Mouse (Mus musculus) CH12.LX (cell line): ENCODE results near the gene Eef1akmt1. TPM values are rescaled to one million over a fixed set of nuclear protein-coding genes. Genes with fewer than 3 reads are reported as not detected.

Experiments used
- DNase-seq: peaks from one replicate; pipeline ENCODE4 v3.0.0-alpha.2; 2013; ENCODE audit errors: extremely low read depth
- H3K27ac ChIP-seq: 2 replicates; pipeline ENCODE4 v1.5.1; 2012; ENCODE audit warnings: low read depth, mild to moderate bottlenecking, control low read depth, moderate library complexity; ENCODE audit not compliant: insufficient read depth
- H3K27me3 ChIP-seq: replicated peaks from 2 replicates; pipeline ENCODE3; 2012; ENCODE audit warnings: inconsistent platforms
- H3K36me3 ChIP-seq, 2 experiments: replicated peaks in 1 of 2; 2 replicates each; pipeline versions ENCODE3 to v1.6.1; 2012; ENCODE audit warnings: inconsistent platforms in 1 of 2, low read length in 1 of 2, mild to moderate bottlenecking in 1 of 2, mixed read lengths in 1 of 2, moderate library complexity in 1 of 2; ENCODE audit not compliant: control insufficient read depth in 1 of 2, insufficient read depth in 1 of 2
- H3K4me1 ChIP-seq, 2 experiments: 2 replicates each; pipeline ENCODE4 v1.6.1; 2012; ENCODE audit warnings: inconsistent platforms in 1 of 2, moderate library complexity in 1 of 2; ENCODE audit not compliant: insufficient read depth in 2 of 2, control insufficient read depth in 1 of 2
- H3K4me2 ChIP-seq: 2 replicates; pipeline ENCODE4 v1.6.1; 2012; ENCODE audit warnings: low read depth, mild to moderate bottlenecking, control low read depth; ENCODE audit not compliant: poor library complexity, insufficient read depth, severe bottlenecking
- H3K4me3 ChIP-seq, 3 experiments: fragments of 150-350 bp in 1 of 3; sonication (generic) in 1 of 3; replicated peaks in 1 of 3; 2 replicates each; pipeline versions ENCODE3 to v1.5.1; 2011 to 2012; ENCODE audit warnings: low read depth in 2 of 3, low read length in 2 of 3, mild to moderate bottlenecking in 2 of 3, moderate library complexity in 2 of 3, control low read depth in 1 of 3, improper control_type of control experiment in 1 of 3, inconsistent platforms in 1 of 3, mixed read lengths in 1 of 3; ENCODE audit not compliant: poor library complexity in 1 of 3
- H3K79me2 ChIP-seq: replicated peaks from 2 replicates; pipeline ENCODE4 v1.6.1; 2012; ENCODE audit warnings: mild to moderate bottlenecking, moderate library complexity; ENCODE audit not compliant: control insufficient read depth, poor library complexity, insufficient read depth, severe bottlenecking; ENCODE audit errors: extremely low read depth
- H3K9ac ChIP-seq: 2 replicates; pipeline ENCODE4 v1.6.1; 2012; ENCODE audit warnings: low read depth, mild to moderate bottlenecking, control low read depth, moderate library complexity; ENCODE audit not compliant: insufficient read depth
- H3K9me3 ChIP-seq: replicated peaks from 2 replicates; pipeline ENCODE3; 2012; ENCODE audit warnings: low read length, inconsistent platforms, mixed read lengths
- CHD2 ChIP-seq: IDR thresholded peaks from 2 replicates; pipeline ENCODE4 v1.6.1; 2011; ENCODE audit warnings: low read length, improper control_type of control experiment
- CTCF ChIP-seq, 2 experiments: IDR thresholded peaks in 1 of 2; conservative IDR thresholded peaks in 1 of 2; 2 replicates each; pipeline ENCODE4 v1.5.1; 2011 to 2012; ENCODE audit warnings: low read depth in 2 of 2, low read length in 2 of 2, improper control_type of control experiment in 1 of 2, inconsistent platforms in 1 of 2, mild to moderate bottlenecking in 1 of 2, moderate library complexity in 1 of 2
- E2F4 ChIP-seq: IDR thresholded peaks from 2 replicates; pipeline ENCODE4 v1.6.1; 2011; ENCODE audit warnings: low read depth, low read length, improper control_type of control experiment; ENCODE audit not compliant: insufficient replicate concordance
- ELF1 ChIP-seq: IDR thresholded peaks from 2 replicates; pipeline ENCODE4 v1.6.1; 2014; ENCODE audit warnings: low read depth, mild to moderate bottlenecking, inconsistent platforms, low read length, improper control_type of control experiment
- ETS1 ChIP-seq: conservative IDR thresholded peaks from 2 replicates; pipeline ENCODE4 v1.6.1; 2012; ENCODE audit warnings: low read depth, mild to moderate bottlenecking, inconsistent platforms, low read length, improper control_type of control experiment, moderate library complexity
- HCFC1 ChIP-seq: IDR thresholded peaks from 2 replicates; pipeline ENCODE4 v1.6.1; 2012; ENCODE audit warnings: low read depth, mild to moderate bottlenecking, inconsistent platforms, low read length, improper control_type of control experiment
- JUN ChIP-seq: IDR thresholded peaks from 2 replicates; pipeline ENCODE4 v1.6.1; 2011; ENCODE audit warnings: low read depth, mild to moderate bottlenecking, low read length, improper control_type of control experiment, moderate library complexity; ENCODE audit not compliant: insufficient read depth
- JUND ChIP-seq: conservative IDR thresholded peaks from 2 replicates; pipeline ENCODE4 v1.6.1; 2011; ENCODE audit warnings: low read depth, low read length, improper control_type of control experiment
- KAT2A ChIP-seq: IDR thresholded peaks from 2 replicates; pipeline ENCODE4 v1.6.1; 2012; ENCODE audit warnings: low read length, improper control_type of control experiment, inconsistent platforms; ENCODE audit not compliant: insufficient replicate concordance
- MXI1 ChIP-seq: IDR thresholded peaks from 2 replicates; pipeline ENCODE4 v1.6.1; 2011; ENCODE audit warnings: mild to moderate bottlenecking, low read depth, low read length, improper control_type of control experiment
- MYC ChIP-seq: IDR thresholded peaks from 2 replicates; pipeline ENCODE4 v1.6.1; 2011; ENCODE audit warnings: low read depth, mild to moderate bottlenecking, improper control_type of control experiment, low read length
- NELFE ChIP-seq: IDR thresholded peaks from 2 replicates; pipeline ENCODE4 v1.6.1; 2011; ENCODE audit warnings: low read depth, low read length, improper control_type of control experiment
- PAX5 ChIP-seq: IDR thresholded peaks from 2 replicates; pipeline ENCODE4 v1.6.1; 2012; ENCODE audit warnings: low read length, inconsistent platforms, mixed read lengths
- RAD21 ChIP-seq: IDR thresholded peaks from 2 replicates; pipeline ENCODE4 v1.6.1; 2011; ENCODE audit warnings: low read depth, mild to moderate bottlenecking, low read length, improper control_type of control experiment, moderate library complexity
- SIN3A ChIP-seq: IDR thresholded peaks from 2 replicates; pipeline ENCODE4 v1.6.1; 2012; ENCODE audit warnings: low read length, improper control_type of control experiment, inconsistent platforms
- SMC3 ChIP-seq: IDR thresholded peaks from 2 replicates; pipeline ENCODE4 v1.6.1; 2011; ENCODE audit warnings: low read depth, low read length, improper control_type of control experiment
- TCF12 ChIP-seq: IDR thresholded peaks from 2 replicates; pipeline ENCODE4 v1.6.1; 2014; ENCODE audit warnings: low read depth, mild to moderate bottlenecking, inconsistent platforms, low read length, improper control_type of control experiment
- UBTF ChIP-seq: IDR thresholded peaks from 2 replicates; pipeline ENCODE4 v1.6.1; 2012; ENCODE audit warnings: low read depth, mild to moderate bottlenecking, inconsistent platforms, low read length, improper control_type of control experiment, moderate library complexity
- USF1 ChIP-seq: IDR thresholded peaks from 2 replicates; pipeline ENCODE4 v1.6.1; 2014; ENCODE audit warnings: low read depth, mild to moderate bottlenecking, inconsistent platforms, low read length, improper control_type of control experiment
- USF2 ChIP-seq: conservative IDR thresholded peaks from 2 replicates; pipeline ENCODE4 v1.6.1; 2011; ENCODE audit warnings: low read depth, low read length, improper control_type of control experiment
- ZMIZ1 ChIP-seq: IDR thresholded peaks from 2 replicates; pipeline ENCODE4 v1.6.1; 2012; ENCODE audit warnings: low read depth, mild to moderate bottlenecking, inconsistent platforms, low read length, improper control_type of control experiment
- ZNF384 ChIP-seq: IDR thresholded peaks from 2 replicates; pipeline ENCODE4 v1.6.1; 2012; ENCODE audit warnings: low read depth, low read length, improper control_type of control experiment, inconsistent platforms
- dilution Hi-C: fragments of 300-500 bp; cut with MboI; formaldehyde crosslinking; loops from 2 replicates; pipeline ENCODE4 v1.14.3; 2020; ENCODE audit warnings: low sequenced_read_pairs; ENCODE audit not compliant: extremely low pct_unique_long_range_greater_than_20kb, extremely low pct_ligation_motif_present
- in situ Hi-C: fragments of 300-500 bp; cut with MboI; formaldehyde crosslinking; loops from 3 replicates; pipeline ENCODE4 v1.14.3; 2019; ENCODE audit warnings: low sequenced_read_pairs, low pct_ligation_motif_present, low pct_unique_long_range_greater_than_20kb, mixed read lengths
- polyA plus RNA-seq: library from polyadenylated mRNA; unstranded; fragments of >175 nt; gene quantifications from 2 replicates; pipeline ENCODE4 v1.2.1, GENCODE M21; 2012; ENCODE audit warnings: low read depth; ENCODE audit not compliant: insufficient read length
- total RNA-seq, 2 experiments: library from RNA; depleted of rRNA; stranded (reverse); fragments of 300-350 nt in 1 of 2; fragments of >200 nt in 1 of 2; gene quantifications; 2 replicates each; pipeline ENCODE4 v1.2.3; 2012 to 2014

Eef1akmt1 gene
- total and polyA plus RNA-seq, 3 experiments: 52.2 to 105 (median 74.5) TPM

DNA sequence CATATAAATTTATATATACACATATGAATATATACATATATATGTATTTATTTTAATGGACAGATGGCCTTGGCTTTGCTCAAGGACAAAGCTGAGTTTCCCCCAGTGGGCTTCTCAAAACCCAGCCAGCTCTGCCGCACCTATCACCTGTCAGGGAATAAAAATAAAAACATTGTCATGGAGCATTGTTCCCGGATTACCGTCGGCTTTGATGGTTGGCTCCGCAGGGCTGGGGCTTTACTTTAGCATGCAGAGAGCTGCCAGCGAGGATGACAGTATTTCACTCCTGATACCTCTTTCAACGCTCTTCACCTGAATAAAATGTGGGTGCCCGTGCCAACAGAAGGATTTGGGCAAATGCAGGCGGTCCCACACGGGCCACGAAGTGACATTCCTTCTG is 37.6 kb downstream of the Eef1akmt1 start:
- dilution Hi-C loops (no loop called here), in situ Hi-C loops (no loop called here)
- peaks cover 0 to 9% of the 10 kb centered on the region in 2 experiments; a peak in 2 of 4 replicates for H3K4me1 ChIP-seq

DNA sequence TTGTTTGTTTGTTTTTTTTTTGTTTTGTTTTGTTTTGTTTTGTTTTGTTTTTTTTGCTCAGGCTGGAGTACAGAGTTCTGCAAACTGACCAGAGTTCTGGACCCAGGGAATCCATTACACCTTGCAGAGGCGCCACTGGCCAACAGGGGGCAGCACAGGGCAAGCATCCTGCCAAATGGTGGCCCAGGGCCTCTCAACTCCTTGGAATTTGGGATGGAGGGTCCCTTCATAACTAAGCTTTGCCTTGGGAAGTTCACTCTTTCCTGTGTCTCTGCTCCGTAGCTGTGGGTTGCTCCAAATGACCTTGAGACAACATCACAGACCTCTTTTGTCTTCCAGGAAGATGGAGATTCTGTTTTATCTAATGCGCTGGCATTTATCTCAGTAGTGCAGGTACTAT is 38.2 kb downstream of the Eef1akmt1 start:
- TF ChIP-seq RAD21 (peak; percentile 66), CTCF (conservative IDR thresholded peaks at IDR 0.05 in 1 of 2, IDR thresholded peaks at IDR 0.05 in 1 of 2; ENCODE audit: low read depth in 2 of 2, low read length in 2 of 2) (peak; percentile 69 to 78), TCF12 (no peak), SMC3 (peak; percentile 58), JUND (no peak), KAT2A (no peak), PAX5 (no peak)
- Histone ChIP-seq H3K27ac (no peak overlapping the region), H3K4me1 (peaks cover 0 to 9% of the 10 kb centered on the region in 2 experiments; a peak in 2 of 4 replicates), H3K79me2 (no peaks in the 10 kb centered on the region), H3K27me3 (peaks cover 4% of the 10 kb centered on the region), H3K9ac (no peak overlapping the region), H3K4me3 (no peak overlapping the region), H3K36me3 (no peaks in the 10 kb centered on the region), H3K9me3 (no peaks in the 10 kb centered on the region), H3K4me2 (no peak overlapping the region)
- dilution Hi-C loops: no loop called here
- in situ Hi-C loops: no loop called here
- peak; percentile 32 for DNase-seq

More for the DNA sequence above, 37.6 kb downstream of the Eef1akmt1 start:
- Histone ChIP-seq H3K27ac (no peak overlapping the region), H3K9ac (no peak overlapping the region), H3K79me2 (no peaks in the 10 kb centered on the region), H3K4me2 (no peak overlapping the region), H3K9me3 (no peaks in the 10 kb centered on the region), H3K4me3 (no peak overlapping the region), H3K27me3 (peaks cover 3% of the 10 kb centered on the region), H3K36me3 (no peaks in the 10 kb centered on the region)
- TF ChIP-seq JUN (no peak), NELFE (no peak), RAD21 (no peak), E2F4 (no peak), CHD2 (no peak), USF2 (no peak), MYC (no peak), ZMIZ1 (no peak)
- DNase-seq: no peak

DNA sequence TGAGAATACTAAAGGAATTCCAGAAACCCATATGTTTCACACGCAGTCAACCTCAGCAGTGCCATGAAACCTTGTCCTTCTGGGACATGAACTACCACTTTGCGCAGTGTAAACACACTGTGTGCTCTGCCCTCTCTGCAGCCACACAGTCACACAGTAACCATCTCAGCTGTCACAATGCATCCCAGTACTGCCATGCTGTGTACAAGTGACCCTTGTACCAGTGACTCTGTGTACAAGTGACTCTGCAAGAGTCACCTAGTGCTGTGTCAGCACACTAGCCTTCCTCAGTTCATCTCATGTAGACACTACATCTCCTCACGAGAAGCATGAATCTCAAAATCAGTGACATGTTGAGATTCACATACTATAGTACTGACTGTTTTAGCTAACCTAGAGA is 38.8 kb downstream of the Eef1akmt1 start:
- Histone ChIP-seq H3K36me3 (no peaks in the 10 kb centered on the region), H3K79me2 (no peaks in the 10 kb centered on the region), H3K4me2 (no peak overlapping the region), H3K4me3 (no peak overlapping the region), H3K27me3 (peaks cover 8% of the 10 kb centered on the region), H3K9ac (no peak overlapping the region), H3K27ac (no peak overlapping the region), H3K9me3 (no peaks in the 10 kb centered on the region), H3K4me1 (peaks cover 2 to 8% of the 10 kb centered on the region in 2 experiments)
- no peak for TF ChIP-seq UBTF
- TF ChIP-seq HCFC1: no peak
- TF ChIP-seq SIN3A: no peak
- no peak for TF ChIP-seq USF2
- TF ChIP-seq JUN: no peak
- no peak for TF ChIP-seq RAD21
- no peak for TF ChIP-seq MXI1
- TF ChIP-seq JUND: no peak
- no peak for TF ChIP-seq NELFE
- TF ChIP-seq ETS1: no peak
- TF ChIP-seq USF1: no peak
- no peak for TF ChIP-seq ZNF384
- no peak for TF ChIP-seq CTCF (conservative IDR thresholded peaks at IDR 0.05 in 1 of 2, IDR thresholded peaks at IDR 0.05 in 1 of 2; ENCODE audit: low read depth in 2 of 2, low read length in 2 of 2)
- no peak for TF ChIP-seq ELF1
- in situ Hi-C loops: no loop called here
- dilution Hi-C loops: no loop called here
- DNase-seq: no peak
